Mouse (Mus musculus): ENCODE measurements around the gene Trim80.

DNA sequence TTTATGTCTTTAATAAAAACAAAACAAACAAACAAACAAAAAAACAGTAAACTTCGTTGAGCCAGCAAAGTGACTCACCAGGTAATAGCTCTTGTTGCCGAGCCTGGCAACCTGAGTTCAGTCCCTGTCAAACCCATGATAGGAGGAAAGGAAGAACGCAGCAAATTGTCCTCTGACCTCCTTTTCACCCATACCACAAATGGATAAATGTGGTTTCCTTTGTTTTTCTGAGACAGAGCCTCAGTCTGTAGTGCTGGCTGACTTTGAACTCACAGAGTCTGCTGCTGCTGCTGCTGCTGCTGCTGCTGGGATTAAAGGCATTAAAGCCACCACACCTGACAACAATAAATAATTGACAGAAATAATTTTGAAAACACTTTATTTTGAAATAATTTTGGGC is 17.3 kb upstream of the Trim80 start:
- TF ChIP-seq CTCF (IDR thresholded peaks at IDR 0.05; ENCODE audit: low read depth) (no peak), EP300 (IDR thresholded peaks at IDR 0.05; ENCODE audit: low read depth) (no peak)

Measured in heart, postnatal 0 days (tissue).